Mouse (Mus musculus) cortical plate, adult 2 months (tissue): ENCODE measurements around the gene Ret. TPM values are rescaled to one million over a fixed set of nuclear protein-coding genes. Genes with fewer than 3 reads are reported as not detected.

Experiments
- H3K27ac ChIP-seq: fragments of 200-500 bp; 2 replicates; pipeline ENCODE4 v1.5.1; 2012; ENCODE audit warnings: low read length, control low read depth, inconsistent platforms; ENCODE audit not compliant: insufficient read depth
- H3K4me1 ChIP-seq: fragments of 200-500 bp; 2 replicates; pipeline ENCODE4 v1.6.1; 2011; ENCODE audit warnings: low read length; ENCODE audit not compliant: control insufficient read depth, insufficient read depth
- H3K4me3 ChIP-seq: fragments of 200-500 bp; 2 replicates; pipeline ENCODE4 v1.5.1; 2011; ENCODE audit warnings: mild to moderate bottlenecking, low read length, control low read depth; ENCODE audit not compliant: insufficient read depth
- CTCF ChIP-seq: fragments of 200-500 bp; IDR thresholded peaks from 2 replicates; pipeline ENCODE4 v1.5.1; 2011; ENCODE audit warnings: mild to moderate bottlenecking, control low read depth, low read length; ENCODE audit not compliant: insufficient read depth; ENCODE audit errors: extremely low read depth
- POLR2A ChIP-seq: fragments of 200-500 bp; IDR thresholded peaks from 2 replicates; pipeline ENCODE4 v1.6.1; 2011; ENCODE audit warnings: mild to moderate bottlenecking, low read length, control low read depth; ENCODE audit not compliant: insufficient read depth; ENCODE audit errors: extremely low read depth
- polyA plus RNA-seq: library from polyadenylated mRNA; depleted of rRNA; stranded (reverse); fragments of >200 nt; gene quantifications from 2 replicates; pipeline ENCODE4 v1.2.3, GENCODE M21; 2012; rRNA removed

Gene Ret
- 1.8 and 2.0 TPM in 2 replicates for polyA plus RNA-seq

DNA sequence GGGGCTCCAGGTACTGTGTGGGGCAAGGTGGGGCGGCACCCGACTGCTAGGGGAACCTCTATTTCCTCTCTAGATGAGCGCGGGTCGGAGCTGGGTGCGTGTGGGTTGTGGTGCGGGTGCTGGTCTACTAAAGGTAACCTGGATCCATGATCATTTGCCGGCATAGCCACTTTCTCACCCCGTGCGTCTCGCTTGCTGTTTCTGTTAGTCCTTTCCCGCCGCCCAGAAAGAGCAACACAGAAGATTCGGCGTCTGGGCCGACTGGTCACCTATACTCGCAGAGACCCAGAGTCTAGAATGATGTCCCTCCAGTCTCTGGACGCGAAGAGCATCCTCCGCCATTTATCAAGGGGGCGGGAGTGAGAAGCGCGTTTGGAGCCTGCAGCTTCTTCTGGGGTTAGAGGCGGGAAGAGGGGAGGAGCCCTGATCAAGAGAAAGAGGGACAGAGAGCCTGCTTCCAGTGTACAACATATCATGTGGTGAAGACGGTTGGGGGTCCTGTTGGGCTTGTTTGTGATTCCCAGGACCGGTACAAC lies at the start of gene Ret:
Gene Ret (minus strand): TSS at position 279 of the 536 bp plus-strand sequence.
- TF ChIP-seq CTCF (no peak), POLR2A (no peak)
- no peaks in the 10 kb centered on the region for H3K4me1 ChIP-seq
- no peak within 1 kb of the TSS for H3K27ac ChIP-seq
- peak within 1 kb of the TSS; percentile 47 for H3K4me3 ChIP-seq

DNA sequence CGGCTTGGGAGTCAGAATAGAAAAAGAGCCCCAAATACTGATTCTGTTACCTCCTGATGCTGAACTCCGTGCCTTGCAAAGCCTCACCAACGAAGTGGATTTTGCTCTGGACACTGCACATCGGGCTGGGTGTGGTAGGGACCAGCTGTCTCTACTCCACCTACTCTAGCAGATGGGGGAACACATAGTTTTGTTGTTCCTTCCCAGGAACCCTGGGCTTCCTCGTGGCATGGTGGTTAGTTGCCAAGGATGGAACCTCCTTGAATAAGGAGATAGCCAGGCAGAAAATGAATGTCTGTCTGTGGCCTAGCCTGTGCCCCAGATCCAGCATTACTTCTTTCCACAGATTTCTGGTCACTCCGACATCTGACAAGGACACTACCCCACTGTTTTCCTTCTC lies 49.6 kb upstream of the Ret start:
- Histone ChIP-seq H3K27ac (no peak overlapping the region), H3K4me1 (no peaks in the 10 kb centered on the region)
- TF ChIP-seq CTCF = no peak
- TF ChIP-seq POLR2A = no peak

DNA sequence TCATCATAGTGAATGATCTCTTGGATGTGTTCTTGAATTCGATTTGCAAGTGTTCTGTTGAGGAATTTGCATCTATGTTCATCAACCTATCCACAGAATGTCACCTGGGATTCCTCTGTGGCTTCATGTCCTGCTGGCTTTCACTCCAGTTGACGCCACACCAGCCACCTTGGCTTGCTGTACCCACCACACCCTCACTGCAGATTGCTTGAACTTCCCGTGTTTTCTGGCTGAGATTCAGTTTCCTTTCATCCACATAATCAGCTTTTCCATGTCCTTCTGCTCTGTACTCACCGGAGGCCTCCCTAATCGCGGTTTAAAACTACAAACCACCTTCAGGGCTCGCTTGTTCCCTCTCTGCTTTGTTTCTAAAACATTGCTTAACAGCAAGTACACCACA lies 46.6 kb upstream of the Ret start:
- Histone ChIP-seq H3K4me1 (no peaks in the 10 kb centered on the region), H3K4me3 (no peak overlapping the region), H3K27ac (no peak overlapping the region)
- no peak for TF ChIP-seq POLR2A
- TF ChIP-seq CTCF = no peak

More for the DNA sequence above, 49.6 kb upstream of the Ret start:
- no peak overlapping the region for H3K4me3 ChIP-seq

DNA sequence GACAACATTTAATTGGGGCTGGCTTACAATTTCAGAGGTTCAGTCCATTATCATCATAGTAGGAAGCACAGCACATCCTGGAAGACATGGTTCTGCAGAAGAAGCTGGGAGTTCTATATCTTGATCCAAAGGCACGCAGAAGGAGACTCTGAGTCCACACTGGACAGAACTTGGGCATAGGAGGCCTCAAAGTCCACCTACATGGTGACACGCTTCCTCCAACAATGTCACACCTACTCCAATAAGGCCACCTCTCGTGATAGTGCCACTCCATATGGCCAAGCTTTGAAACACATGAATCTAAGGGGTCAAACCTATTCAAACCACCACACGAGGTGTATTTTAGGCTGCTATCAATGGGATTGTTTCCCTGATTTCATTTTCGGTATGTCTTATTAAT lies 45.4 kb upstream of the Ret start:
- Histone ChIP-seq H3K4me3 (no peak overlapping the region), H3K4me1 (no peaks in the 10 kb centered on the region), H3K27ac (no peak overlapping the region)
- no peak for TF ChIP-seq POLR2A
- no peak for TF ChIP-seq CTCF

DNA sequence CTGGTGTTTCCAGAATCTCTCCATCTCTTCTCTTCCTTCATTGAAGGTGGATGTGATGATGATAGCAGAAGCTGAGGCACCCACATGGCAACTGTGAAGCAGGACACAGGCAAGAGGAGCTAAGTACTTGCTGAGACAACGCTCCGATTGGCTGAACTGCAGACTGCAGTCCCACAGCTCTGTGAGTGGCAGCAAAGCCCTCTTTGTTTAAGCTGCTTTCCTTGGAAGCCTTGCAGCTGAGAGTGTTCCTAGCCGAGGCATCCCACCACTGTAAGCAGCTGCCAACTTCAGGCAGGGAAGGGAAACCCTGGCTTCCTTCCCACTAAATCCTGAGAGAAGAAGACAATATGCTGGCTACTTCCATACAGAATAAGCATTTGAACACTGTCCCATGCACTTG lies 28.6 kb upstream of the Ret start:
- Histone ChIP-seq H3K27ac (no peak overlapping the region), H3K4me3 (no peak overlapping the region), H3K4me1 (no peaks in the 10 kb centered on the region)
- TF ChIP-seq CTCF (no peak), POLR2A (no peak)

DNA sequence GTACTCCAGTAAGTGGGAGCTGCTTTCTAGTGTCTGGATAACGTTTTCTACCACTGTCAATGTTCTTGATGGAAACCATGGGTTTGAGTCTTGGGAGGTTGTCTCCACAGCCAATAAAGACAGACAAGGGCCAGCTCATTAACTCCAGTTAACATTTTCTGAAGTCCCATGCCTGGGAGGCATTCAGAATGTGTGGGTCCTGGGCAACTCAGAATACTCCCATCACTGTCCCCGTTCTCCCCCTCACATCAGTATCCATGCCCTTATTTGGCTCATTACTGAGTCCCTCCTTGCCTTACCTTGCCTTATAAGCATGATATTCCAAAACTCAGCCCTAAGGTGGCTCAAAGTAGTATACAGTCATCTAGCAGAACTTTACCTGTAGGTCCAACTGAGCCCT lies 25.0 kb upstream of the Ret start:
- Histone ChIP-seq H3K4me3 (no peak overlapping the region), H3K27ac (no peak overlapping the region), H3K4me1 (no peaks in the 10 kb centered on the region)
- TF ChIP-seq POLR2A (no peak), CTCF (no peak)

DNA sequence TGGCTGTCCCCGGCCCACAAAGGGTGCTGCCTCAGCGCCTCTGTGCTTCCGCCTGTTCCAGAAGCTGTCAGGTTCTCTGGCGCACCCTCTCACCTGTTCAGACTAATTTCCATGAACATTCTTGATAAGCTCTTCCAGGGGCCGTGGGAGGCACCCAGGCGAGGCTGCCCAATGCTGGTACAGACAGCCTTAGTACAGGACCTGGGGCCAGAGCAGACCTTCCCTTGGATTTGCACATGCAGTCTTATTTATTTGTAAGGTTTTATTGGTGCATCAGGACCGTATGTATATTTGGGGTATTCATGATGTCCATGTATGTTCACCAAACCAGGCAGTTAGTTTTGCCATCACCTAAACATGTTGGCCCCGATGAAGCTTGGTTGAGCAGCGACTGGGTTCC lies 18.2 kb upstream of the Ret start:
- Histone ChIP-seq H3K4me1 (no peaks in the 10 kb centered on the region), H3K27ac (no peak overlapping the region), H3K4me3 (no peak overlapping the region)
- TF ChIP-seq POLR2A (no peak), CTCF (no peak)

DNA sequence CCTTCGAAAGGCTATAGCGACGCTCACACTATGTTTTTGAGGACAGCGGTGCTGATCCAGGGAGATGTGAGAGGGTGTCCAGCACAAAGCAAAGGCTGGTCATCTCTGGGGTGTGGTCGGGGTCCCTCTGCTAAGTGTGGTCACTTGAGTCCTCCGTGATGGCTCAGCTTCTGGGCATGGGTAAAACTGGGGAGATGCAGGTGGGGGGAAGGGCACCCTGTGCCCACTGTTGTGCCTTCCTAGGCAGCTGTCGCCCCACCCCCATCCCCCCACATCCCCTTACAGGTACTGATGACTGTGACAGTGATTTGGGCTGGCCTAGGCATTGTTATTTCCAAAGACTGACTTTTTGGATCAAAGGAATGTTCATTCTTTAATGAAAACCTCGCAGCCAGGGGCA lies 10.8 kb upstream of the Ret start:
- H3K4me1 ChIP-seq = no peaks in the 10 kb centered on the region
- no peak overlapping the region for H3K4me3 ChIP-seq
- H3K27ac ChIP-seq = no peak overlapping the region
- TF ChIP-seq POLR2A = no peak
- TF ChIP-seq CTCF = no peak

DNA sequence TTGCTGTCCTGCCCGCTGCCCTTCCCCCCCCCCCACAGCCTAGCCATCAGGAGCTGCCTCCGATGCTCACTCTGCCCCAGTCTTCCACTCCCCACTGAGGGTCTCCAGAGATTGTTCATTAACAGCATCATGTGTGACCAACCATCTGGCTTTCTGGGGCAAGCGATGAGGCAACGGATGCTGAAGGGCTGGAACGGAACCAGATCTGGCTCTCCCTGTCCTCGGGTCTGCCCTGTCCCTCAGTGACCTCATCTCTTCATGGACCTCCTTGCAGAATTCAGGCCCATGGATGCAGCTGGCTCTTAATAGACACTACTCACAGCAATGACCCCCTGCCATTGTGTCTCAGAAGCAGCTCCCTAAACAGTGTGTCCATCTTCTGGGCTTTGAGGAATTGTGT lies 8.9 kb upstream of the Ret start:
- no peaks in the 10 kb centered on the region for H3K4me1 ChIP-seq
- no peak for TF ChIP-seq CTCF
- no peak for TF ChIP-seq POLR2A
- no peak overlapping the region for H3K27ac ChIP-seq
- no peak overlapping the region for H3K4me3 ChIP-seq

DNA sequence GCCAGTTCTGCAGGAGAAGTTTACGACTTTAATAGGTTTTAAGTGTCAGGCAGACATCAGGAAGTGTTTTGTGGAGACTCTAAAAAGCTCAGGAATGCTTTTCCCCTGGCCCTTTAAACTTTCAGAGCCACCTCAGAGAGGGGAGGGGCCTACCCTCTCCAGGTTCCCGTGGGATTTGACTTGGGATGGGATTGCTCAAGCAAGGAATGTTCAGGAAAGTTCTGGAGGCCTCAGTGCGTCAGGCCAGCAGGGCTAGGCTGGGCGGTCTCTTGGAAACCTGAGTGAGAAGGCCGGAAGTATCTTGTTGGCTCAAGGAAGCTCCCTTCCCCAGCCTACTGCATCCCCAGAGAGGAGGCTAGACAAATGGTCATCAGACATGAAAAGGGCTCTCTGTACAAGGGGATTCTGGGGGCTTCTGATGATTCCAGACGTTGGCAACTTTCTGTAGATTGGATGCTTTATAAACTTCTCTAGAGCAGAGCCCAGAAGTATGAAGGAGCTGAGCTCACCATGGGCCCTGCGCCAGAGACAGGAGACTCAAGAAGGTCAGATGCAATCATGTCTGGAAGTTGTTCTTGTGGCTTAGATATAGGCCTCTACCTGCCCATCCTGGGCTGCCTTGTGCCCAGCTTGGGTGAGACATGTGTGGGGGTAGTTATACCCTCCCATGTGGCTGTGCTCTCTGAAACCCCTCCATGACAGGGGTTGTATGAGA lies 7.8 kb upstream of the Ret start:
- H3K27ac ChIP-seq = no peak overlapping the region
- H3K4me1 ChIP-seq = no peaks in the 10 kb centered on the region
- H3K4me3 ChIP-seq = no peak overlapping the region
- TF ChIP-seq CTCF (no peak), POLR2A (no peak)

DNA sequence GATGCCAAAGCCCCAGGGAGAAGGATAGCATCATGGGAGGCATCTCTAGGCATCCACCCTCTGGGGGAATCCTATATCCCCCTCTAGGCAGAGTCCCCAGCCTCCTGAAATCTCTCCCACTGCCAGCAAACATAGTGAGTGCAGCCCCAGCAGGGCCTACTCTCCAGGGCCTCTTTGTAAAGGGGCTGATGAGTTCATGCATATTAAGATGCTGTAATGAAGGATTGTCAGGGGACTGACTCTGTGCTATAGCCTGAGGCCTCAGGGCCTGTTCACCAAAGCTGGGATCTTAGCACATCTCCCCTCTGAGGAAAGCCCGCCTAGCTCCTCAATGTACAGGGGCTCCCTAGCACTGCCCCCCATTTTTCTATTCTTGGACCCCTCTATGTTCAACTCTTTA lies 6.6 kb upstream of the Ret start:
- no peak overlapping the region for H3K27ac ChIP-seq
- no peak overlapping the region for H3K4me3 ChIP-seq
- TF ChIP-seq CTCF = no peak
- no peak for TF ChIP-seq POLR2A
- H3K4me1 ChIP-seq = no peaks in the 10 kb centered on the region
